Mouse (Mus musculus): Measurements from ENCODE around the gene Gm37240. TPM values are rescaled to one million over a fixed set of nuclear protein-coding genes. Genes with fewer than 3 reads are reported as not detected.
A peak's percentile ranks its signal among the peaks of the same experiment; 100 is the strongest.

Gm37240 gene
- polyA plus RNA-seq, 1 experiment from 2014 or later: 1.1 TPM

DNA sequence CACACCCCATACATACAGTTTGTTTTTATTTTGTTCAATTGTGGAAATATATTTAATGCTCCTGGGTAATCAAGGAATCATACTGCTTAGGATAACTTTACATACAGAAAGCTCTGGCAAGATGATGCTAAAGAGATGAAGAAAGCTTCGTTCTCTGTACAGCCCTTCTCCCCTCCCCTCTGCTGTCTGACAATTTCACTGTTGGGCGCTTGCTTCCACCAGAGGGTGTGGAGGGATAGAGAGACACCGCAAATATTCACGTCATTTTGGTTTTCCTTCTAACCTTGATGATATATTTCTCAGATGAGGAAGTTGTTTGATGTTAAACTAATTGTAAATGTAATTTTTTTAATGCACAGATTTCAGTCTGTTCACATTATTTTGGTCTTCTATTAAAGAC is 931.5 kb downstream of the Gm37240 start:
- ATAC-seq (ENCODE audit: low FRiP score, low read depth): no peak
- H3K4me3 ChIP-seq: no peak overlapping the region
- no peak overlapping the region for H3K4me2 ChIP-seq (replicated peaks)
- 0 out of 2 replicates have a peak, but pooled peaks cover 2% of the 10 kb centered on the region for H3K36me3 ChIP-seq
- no peak overlapping the region for H3K9ac ChIP-seq
- no peaks in the 10 kb centered on the region for H3K9me3 ChIP-seq
- H3K27me3 ChIP-seq (replicated peaks): no peaks in the 10 kb centered on the region
- WGBS: 77% methylated on average over 4 of the region's 4 CpGs
- H3K4me1 ChIP-seq: peaks cover 5% of the 10 kb centered on the region
- H3K27ac ChIP-seq: no peak overlapping the region

DNA sequence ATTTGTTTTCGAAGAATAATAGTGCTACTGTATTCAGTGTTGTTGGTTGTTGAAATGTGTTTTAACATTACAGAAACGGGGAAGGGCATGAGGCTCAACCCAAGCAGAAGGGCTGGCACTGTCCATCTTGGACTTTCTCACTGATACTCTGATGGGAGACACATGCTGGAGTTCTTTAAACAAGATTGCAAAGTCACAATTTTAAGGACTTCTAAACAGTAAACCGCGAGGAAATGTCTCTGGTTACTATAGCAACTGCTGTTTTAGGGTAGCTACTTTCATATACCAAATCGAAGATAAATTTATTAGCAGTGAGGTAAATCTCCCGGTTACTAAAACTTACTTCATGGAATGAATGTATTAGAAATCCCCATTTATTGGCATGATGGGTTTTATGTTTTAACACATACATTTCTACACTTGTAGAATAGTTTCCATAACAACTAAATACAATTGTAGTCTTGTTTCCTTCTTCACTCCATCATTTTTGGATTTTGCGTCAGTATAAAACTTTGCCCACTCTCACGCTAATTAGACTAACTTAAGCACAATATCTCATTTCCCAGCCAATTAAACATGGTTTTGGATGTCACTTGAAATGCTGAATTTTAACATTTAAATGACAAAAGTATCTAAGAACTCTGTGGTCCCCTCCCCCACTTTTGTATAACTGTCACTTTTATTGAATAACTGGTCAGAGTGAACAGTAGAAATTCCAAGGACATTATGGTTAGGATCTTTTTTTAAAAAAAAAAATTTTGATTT is 932.1 kb downstream of the Gm37240 start:
- H3K4me1 ChIP-seq: peaks cover 5% of the 10 kb centered on the region
- no peak overlapping the region for H3K9ac ChIP-seq
- no peaks in the 10 kb centered on the region for H3K27me3 ChIP-seq (replicated peaks)
- no peak overlapping the region for H3K4me2 ChIP-seq (replicated peaks)
- ATAC-seq (ENCODE audit: low FRiP score, low read depth): no peak
- H3K4me3 ChIP-seq: no peak overlapping the region
- 0 out of 2 replicates have a peak, but pooled peaks cover 2% of the 10 kb centered on the region for H3K36me3 ChIP-seq
- H3K9me3 ChIP-seq: no peaks in the 10 kb centered on the region
- WGBS: 74% methylated on average over 8 of the region's 8 CpGs
- H3K27ac ChIP-seq: no peak overlapping the region

DNA sequence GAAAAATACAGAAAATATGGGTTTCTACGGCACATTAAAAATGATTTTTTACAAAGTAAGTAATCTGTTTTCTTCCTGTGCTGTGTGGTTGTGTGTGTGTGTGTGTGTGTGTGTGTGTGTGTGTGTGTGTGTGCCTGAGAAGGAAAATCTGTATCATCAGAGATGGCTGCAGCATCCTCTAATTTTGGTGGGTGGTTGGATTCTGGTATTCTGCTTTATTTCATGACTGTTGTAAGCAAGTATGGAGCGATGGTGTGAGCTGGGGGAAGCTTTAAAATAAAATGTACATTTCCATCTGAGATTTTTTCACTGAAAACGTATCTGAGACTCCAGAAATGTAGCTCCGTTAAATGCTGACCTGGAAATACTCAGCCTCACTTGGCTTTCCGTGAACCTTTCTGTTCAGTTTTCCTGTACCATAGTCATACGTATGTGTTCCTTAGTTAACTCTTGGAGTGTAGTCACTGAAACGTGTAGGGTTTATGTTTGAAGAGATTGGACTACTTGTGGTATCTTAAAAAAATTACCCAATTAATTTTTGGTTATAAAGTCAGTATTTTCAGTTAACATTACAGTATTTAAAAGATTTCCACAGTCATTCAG is 934.6 kb downstream of the Gm37240 start:
- H3K4me2 ChIP-seq (replicated peaks): peak overlapping the region; percentile 68
- H3K4me3 ChIP-seq: peak overlapping the region; percentile 47
- no peaks in the 10 kb centered on the region for H3K9me3 ChIP-seq
- no peak; the same call in 1 of the 2 replicates for ATAC-seq (ENCODE audit: low FRiP score, low read depth)
- peak overlapping the region; percentile 65 for H3K9ac ChIP-seq
- peak overlapping the region; percentile 83; the same call in 1 of the 2 replicates for H3K27ac ChIP-seq
- peaks cover 5% of the 10 kb centered on the region for H3K4me1 ChIP-seq
- no peaks in the 10 kb centered on the region for H3K27me3 ChIP-seq (replicated peaks)
- WGBS: 73% methylated on average over 7 of the region's 7 CpGs
- H3K36me3 ChIP-seq: no peaks in the 10 kb centered on the region

DNA sequence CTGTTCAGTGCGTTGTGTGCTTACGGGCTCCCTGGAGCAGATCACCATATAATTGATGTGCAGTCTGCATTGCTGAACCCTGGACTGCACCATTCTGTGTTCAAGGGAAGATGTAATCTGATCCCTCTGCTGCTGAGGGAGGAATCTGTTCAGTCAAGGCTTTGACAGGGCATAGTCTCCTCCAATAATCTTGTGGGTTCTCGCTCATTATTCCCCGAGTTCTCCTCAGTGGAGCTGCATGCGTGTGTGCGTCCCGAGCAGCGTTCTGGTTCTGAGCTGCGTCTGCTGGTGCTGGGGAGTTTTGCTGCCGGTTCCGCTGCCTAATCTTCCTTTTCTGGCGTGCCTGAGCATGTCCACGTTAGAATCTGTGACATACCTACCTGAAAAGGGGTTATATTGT is 935.2 kb downstream of the Gm37240 start:
- H3K27ac ChIP-seq: peak overlapping the region; percentile 83
- peaks cover 5% of the 10 kb centered on the region for H3K4me1 ChIP-seq
- peak overlapping the region; percentile 47 for H3K4me3 ChIP-seq
- peak overlapping the region; percentile 68 for H3K4me2 ChIP-seq (replicated peaks)
- no peaks in the 10 kb centered on the region for H3K27me3 ChIP-seq (replicated peaks)
- H3K9ac ChIP-seq: peak overlapping the region; percentile 65
- WGBS: 9% methylated on average over 13 of the region's 13 CpGs
- peak; percentile 98 for ATAC-seq (ENCODE audit: low FRiP score, low read depth)
- no peaks in the 10 kb centered on the region for H3K9me3 ChIP-seq
- no peaks in the 10 kb centered on the region for H3K36me3 ChIP-seq

- Histone ChIP-seq H3K4me1 (peaks cover 5% of the 10 kb centered on the region), H3K9ac (no peak overlapping the region), H3K27ac (no peak overlapping the region), H3K36me3 (no peaks in the 10 kb centered on the region), H3K9me3 (no peaks in the 10 kb centered on the region), H3K4me2 (replicated peaks) (peak overlapping the region; percentile 68), H3K27me3 (replicated peaks) (no peaks in the 10 kb centered on the region), H3K4me3 (peak overlapping the region; percentile 47)
- peak; percentile 67; the same call in 1 of the 2 replicates for ATAC-seq (ENCODE audit: low FRiP score, low read depth)
- 35% methylated on average over 2 of the region's 2 CpGs for WGBS
Observed at GRCm38 (mm10) chr3:84951698-84952097, 935.6 kb downstream of the Gm37240 start.

GRCm38 (mm10) chr3:84949387-84949786 is 937.9 kb downstream of the Gm37240 start:
- WGBS: 87% methylated on average over 4 of the region's 4 CpGs
- ATAC-seq (ENCODE audit: low FRiP score, low read depth): no peak
- no peak overlapping the region for H3K27ac ChIP-seq
- H3K4me3 ChIP-seq: no peak overlapping the region
- H3K9me3 ChIP-seq: no peaks in the 10 kb centered on the region
- no peak overlapping the region for H3K4me2 ChIP-seq (replicated peaks)
- H3K36me3 ChIP-seq: no peaks in the 10 kb centered on the region
- H3K9ac ChIP-seq: no peak overlapping the region
- no peaks in the 10 kb centered on the region for H3K27me3 ChIP-seq (replicated peaks)
- peaks cover 5% of the 10 kb centered on the region for H3K4me1 ChIP-seq

- Histone ChIP-seq H3K4me1 (no peaks in the 10 kb centered on the region), H3K4me2 (replicated peaks) (no peak overlapping the region), H3K36me3 (no peaks in the 10 kb centered on the region), H3K9ac (no peak overlapping the region), H3K27me3 (replicated peaks) (no peaks in the 10 kb centered on the region), H3K4me3 (no peak overlapping the region), H3K27ac (no peak overlapping the region), H3K9me3 (no peaks in the 10 kb centered on the region)
- no peak for ATAC-seq (ENCODE audit: low FRiP score, low read depth)
- 83% methylated on average over 1 of the region's 1 CpGs for WGBS
Observed at GRCm38 (mm10) chr3:84946381-84946780, 940.9 kb downstream of the Gm37240 start.

- no peak for ATAC-seq (ENCODE audit: low FRiP score, low read depth)
- WGBS: 97% methylated on average over 3 of the region's 3 CpGs
Observed at GRCm38 (mm10) chr3:84944933-84945332, 942.4 kb downstream of the Gm37240 start.

DNA sequence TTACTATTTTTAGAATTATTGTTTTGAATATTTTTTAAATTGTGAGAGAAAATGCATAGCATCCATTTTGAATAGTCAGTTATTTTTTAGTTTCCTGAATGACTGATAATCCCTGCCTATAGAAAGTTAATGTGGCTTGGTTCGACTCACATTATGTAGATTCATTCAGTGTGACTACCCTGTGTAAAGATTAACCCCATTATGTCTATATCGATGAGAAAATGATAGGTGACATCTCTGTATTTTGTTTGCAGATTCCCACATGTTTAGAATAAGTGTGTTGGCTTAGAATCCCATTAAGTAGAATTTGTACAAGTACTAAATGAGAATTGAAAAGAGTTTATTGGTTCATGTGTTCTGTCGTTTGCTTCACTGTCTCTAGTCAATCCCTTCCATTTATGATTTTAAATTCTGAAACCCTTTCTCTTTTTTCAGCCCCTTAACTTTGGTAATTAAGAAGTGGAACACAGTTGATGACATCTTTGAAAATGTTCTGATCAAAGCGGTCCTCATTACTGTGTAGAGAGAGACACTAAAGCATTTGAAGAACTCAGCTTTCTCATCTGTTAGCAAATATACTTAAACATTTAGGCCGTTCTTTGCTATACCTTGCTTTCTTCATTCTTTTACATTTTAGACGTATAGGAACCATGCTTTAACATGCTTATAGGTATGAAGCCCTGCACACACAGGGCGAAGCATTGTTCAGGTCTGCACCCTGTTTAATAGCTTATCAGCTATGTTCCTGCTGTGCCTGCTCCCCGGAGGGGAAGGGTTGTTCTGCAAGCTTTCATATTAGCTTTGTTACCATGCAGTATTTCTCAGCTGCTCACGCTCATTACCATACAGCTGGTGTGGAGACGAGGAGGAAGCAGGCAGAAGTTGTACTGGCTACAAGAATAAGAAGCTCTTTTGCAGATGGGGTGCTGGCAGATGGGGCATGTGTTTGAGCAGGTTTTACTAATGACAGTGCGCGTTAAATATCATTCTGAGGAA is 949.7 kb downstream of the Gm37240 start:
- Histone ChIP-seq H3K9ac (no peak overlapping the region), H3K36me3 (no peaks in the 10 kb centered on the region), H3K4me1 (no peaks in the 10 kb centered on the region; the same call in 1 of the 2 replicates), H3K4me3 (no peak overlapping the region), H3K27ac (no peak overlapping the region), H3K27me3 (replicated peaks) (no peaks in the 10 kb centered on the region), H3K4me2 (replicated peaks) (peak overlapping the region; percentile 30; the same call in 1 of the 2 replicates), H3K9me3 (no peaks in the 10 kb centered on the region)
- 38% methylated on average over 12 of the region's 12 CpGs for WGBS
- peak; percentile 92 for ATAC-seq (ENCODE audit: low FRiP score, low read depth)

More at GRCm38 (mm10) chr3:84944933-84945332, 942.4 kb downstream of the Gm37240 start:
- Histone ChIP-seq H3K4me1 (no peaks in the 10 kb centered on the region), H3K4me3 (no peak overlapping the region), H3K9me3 (no peaks in the 10 kb centered on the region), H3K36me3 (no peaks in the 10 kb centered on the region), H3K27ac (no peak overlapping the region), H3K4me2 (replicated peaks) (no peak overlapping the region), H3K27me3 (replicated peaks) (no peaks in the 10 kb centered on the region), H3K9ac (no peak overlapping the region)

- Histone ChIP-seq H3K27ac (no peak overlapping the region), H3K4me3 (no peak overlapping the region), H3K36me3 (no peaks in the 10 kb centered on the region), H3K9ac (no peak overlapping the region), H3K27me3 (replicated peaks) (no peaks in the 10 kb centered on the region), H3K9me3 (no peaks in the 10 kb centered on the region), H3K4me2 (replicated peaks) (no peak overlapping the region), H3K4me1 (no peaks in the 10 kb centered on the region; the same call in 1 of the 2 replicates)
- WGBS: 67% methylated on average over 5 of the region's 5 CpGs
- no peak for ATAC-seq (ENCODE audit: low FRiP score, low read depth)
Observed at GRCm38 (mm10) chr3:84936956-84937355, 950.4 kb downstream of the Gm37240 start.

GRCm38 (mm10) chr3:84936252-84936651 is 951.1 kb downstream of the Gm37240 start:
- H3K36me3 ChIP-seq: no peaks in the 10 kb centered on the region
- H3K9me3 ChIP-seq: no peaks in the 10 kb centered on the region
- no peak overlapping the region for H3K4me2 ChIP-seq (replicated peaks)
- H3K27me3 ChIP-seq (replicated peaks): no peaks in the 10 kb centered on the region
- H3K9ac ChIP-seq: no peak overlapping the region
- no peaks in the 10 kb centered on the region; the same call in 1 of the 2 replicates for H3K4me1 ChIP-seq
- no peak overlapping the region for H3K4me3 ChIP-seq
- H3K27ac ChIP-seq: no peak overlapping the region
- 66% methylated on average over 2 of the region's 2 CpGs for WGBS
- ATAC-seq (ENCODE audit: low FRiP score, low read depth): no peak

DNA sequence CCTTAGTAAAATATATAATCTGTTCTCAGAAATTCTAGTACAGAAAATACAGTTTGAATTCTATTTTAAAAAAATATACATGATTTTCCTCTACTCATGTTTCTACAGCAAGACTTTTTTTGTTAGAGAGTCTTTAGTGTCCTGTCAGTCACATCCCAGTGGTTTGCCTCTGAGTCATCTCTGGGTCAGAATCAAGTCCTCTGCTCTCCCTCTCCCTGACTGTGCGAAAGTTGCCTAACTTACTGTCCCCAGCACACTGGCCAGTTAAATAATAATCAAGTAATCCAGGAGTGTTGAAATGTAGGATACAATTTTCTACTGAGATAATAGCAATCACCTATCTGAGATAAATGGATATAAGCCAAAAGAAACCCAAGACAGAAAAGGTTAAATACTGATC is 951.6 kb downstream of the Gm37240 start:
- ATAC-seq (ENCODE audit: low FRiP score, low read depth): no peak
- no peaks in the 10 kb centered on the region for H3K36me3 ChIP-seq

More for the DNA sequence above, 951.6 kb downstream of the Gm37240 start:
- no peak overlapping the region for H3K9ac ChIP-seq
- WGBS: 89% methylated on average over 1 of the region's 1 CpGs
- H3K27ac ChIP-seq: no peak overlapping the region
- no peak overlapping the region for H3K4me3 ChIP-seq
- no peaks in the 10 kb centered on the region for H3K27me3 ChIP-seq (replicated peaks)
- H3K9me3 ChIP-seq: no peaks in the 10 kb centered on the region
- no peak overlapping the region for H3K4me2 ChIP-seq (replicated peaks)
- no peaks in the 10 kb centered on the region; the same call in 1 of the 2 replicates for H3K4me1 ChIP-seq

Data from neural tube, embryonic 12.5 days (tissue).